Mouse (Mus musculus): ENCODE data around the gene Stx18. TPM values are rescaled to one million over a fixed set of nuclear protein-coding genes. Genes with fewer than 3 reads are reported as not detected.

Gene Stx18
- total RNA-seq, 2 experiments from 2014 or later: 21.9 to 24.9 TPM

GRCm38 (mm10) chr5:38076326-38076725, 37.8 kb downstream of the Stx18 start:
- no peak for DNase-seq (ENCODE audit: low spot score in 2 of 2)

GRCm38 (mm10) chr5:38078575-38078974, 40.0 kb downstream of the Stx18 start:
- DNase-seq (ENCODE audit: low spot score in 2 of 2): no peak

- DNase-seq (ENCODE audit: low spot score in 2 of 2): no peak
Observed at GRCm38 (mm10) chr5:38080472-38080871, 41.9 kb downstream of the Stx18 start.

- DNase-seq (ENCODE audit: low spot score in 2 of 2): no peak
Observed at GRCm38 (mm10) chr5:38082589-38082988, 44.0 kb downstream of the Stx18 start.

- DNase-seq (ENCODE audit: low spot score in 2 of 2): no peak
Observed at GRCm38 (mm10) chr5:38083362-38083761, 44.8 kb downstream of the Stx18 start.

DNA sequence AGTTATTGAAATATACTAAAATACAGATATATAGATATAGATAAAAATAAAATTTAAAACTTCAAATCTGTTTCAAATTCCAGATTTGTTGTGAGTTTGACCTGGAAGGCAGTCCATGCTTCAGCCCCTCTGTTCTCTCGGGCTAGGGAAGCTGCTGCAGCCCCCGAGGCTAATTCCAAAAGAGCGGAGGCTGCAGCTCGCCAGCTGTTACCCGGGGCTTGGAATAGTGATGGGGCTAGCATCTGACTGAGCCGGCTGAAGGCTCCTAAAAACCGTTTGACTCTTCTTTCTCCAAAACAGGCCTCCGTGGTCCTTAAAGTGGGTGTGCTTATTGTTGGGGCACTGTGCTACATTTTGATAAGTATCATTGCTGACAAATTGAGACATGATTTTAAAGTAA, 46.1 kb downstream of the Stx18 start:
- DNase-seq (ENCODE audit: low spot score in 2 of 2): no peak

DNA sequence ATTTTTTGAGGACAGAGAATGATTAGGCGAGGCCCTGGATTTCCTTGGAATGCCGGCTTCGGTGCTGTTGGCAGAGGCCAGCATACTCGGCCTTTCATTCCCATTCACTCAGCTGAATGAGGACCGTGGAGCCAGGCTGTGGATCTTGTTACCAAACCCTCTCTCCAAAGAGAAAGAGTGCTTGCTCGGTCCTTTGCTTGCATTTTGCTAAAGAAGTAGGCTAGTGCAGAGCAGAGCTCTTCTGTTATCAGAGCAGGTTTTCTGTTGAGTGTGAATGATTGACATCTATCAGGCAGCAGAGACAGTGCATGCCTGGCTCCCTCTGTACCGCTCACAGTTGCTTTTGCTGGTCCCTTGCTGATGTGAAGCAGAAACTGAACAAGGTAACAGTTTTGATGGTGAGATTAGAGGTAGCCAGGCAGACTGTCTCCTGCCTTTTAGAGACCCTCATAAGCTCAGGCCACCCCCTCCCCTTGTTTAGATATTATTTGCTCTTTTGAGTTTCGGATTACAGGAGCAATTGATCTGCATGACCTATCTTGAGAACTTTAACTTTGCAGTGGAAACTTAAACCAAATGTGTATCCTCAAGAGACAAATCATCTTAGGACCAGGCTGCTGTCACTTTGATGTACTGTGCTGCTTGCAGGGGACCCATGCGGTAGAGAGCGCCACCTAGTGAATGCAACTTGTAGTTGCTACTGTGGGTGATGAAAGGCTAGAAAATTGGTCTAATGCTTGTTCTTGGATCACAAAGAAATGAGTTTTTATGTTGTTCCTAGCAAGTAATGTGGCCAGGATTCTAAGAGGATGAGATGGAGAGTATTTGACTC, 47.2 kb downstream of the Stx18 start:
- peak in 1 of 2 experiments; percentile 34 for DNase-seq (ENCODE audit: low spot score in 2 of 2)

GRCm38 (mm10) chr5:38090111-38090510, 51.6 kb downstream of the Stx18 start:
- no peak for DNase-seq (ENCODE audit: low spot score in 2 of 2)

DNA sequence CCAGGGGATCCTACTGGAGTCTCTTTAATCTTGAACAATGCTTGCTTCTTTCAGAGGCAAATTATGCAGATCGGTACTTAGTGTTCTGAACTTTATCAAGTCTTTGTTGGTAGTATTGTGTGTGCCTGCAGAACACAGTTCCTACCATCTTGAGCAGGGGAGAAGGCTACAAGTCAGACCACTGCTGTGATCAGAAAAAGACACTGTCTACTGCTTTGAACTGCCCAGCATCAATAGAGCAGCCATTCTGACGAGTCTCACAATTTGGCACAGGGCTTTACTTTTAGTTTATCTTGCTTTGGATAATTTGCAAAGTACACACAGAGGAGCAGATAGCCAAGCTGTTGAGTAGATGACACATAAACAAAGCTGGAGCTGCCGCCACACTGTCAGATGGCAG, 52.0 kb downstream of the Stx18 start:
- DNase-seq (ENCODE audit: low spot score in 2 of 2): no peak

DNA sequence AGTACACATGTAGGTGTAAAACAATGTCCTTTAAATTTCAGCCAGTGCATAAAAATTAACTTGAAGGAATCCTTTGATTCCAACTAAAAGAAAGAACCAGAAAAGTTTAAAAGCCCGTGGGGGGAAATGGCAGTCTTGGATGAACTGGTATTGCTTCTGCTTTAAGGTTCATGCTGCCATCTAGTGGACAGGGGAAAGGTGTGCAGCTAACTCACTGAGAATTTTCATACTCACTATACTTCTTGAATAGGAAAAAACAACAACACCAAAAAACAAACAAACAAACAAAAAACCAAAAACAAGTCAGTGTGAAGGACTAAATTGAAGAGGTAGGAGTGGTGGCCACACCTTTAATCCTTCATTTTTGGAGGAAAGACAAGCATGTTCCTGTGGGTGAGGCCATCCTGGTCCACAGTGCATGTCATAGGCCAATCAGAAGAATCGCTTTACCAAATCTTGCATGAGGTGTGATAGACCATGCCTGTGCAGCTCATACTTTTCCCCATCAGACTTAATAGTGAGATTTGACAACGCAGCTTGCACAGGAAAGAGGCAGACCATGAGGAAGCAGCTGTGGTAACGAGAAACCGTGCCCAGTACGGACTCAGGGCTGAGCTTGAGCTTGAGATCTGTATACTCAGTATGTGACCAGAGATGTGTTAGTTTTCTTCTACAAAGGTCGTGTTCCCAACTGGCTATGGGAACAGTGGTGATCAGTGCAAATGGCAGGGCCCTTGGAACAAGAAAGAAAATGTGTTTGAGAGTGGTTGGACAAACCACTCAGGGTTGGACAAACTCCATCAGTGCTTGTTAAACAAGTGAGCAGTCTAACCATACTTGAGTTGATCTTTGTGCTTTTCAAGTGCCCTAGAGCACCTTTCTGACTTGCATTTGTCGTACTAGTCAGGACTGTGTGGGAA, 52.8 kb downstream of the Stx18 start:
- no peak for DNase-seq (ENCODE audit: low spot score in 2 of 2)

GRCm38 (mm10) chr5:38091966-38092304, 53.4 kb downstream of the Stx18 start:
- DNase-seq (ENCODE audit: low spot score in 2 of 2): no peak

DNA sequence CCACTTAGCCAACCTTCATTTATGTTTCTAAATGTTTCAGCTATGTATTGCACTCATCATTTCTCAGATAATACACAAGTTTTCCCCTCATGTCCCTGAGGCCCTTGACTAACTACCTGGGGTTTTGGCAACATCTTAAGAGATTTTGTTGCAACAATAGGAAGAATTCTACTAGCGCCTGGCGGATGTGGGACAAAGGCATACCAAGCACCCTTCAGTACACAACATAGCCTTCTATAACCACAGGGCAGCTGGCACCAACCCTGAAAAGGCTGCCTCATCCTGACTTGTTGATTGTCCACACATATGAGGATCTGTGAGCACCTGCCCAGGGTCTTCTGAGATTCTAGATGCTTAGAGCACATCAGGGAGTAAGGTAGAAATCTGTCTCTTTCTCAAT, 55.8 kb downstream of the Stx18 start:
- no peak for DNase-seq (ENCODE audit: low spot score in 2 of 2)

- no peak for DNase-seq (ENCODE audit: low spot score in 2 of 2)
Observed at GRCm38 (mm10) chr5:38097501-38098093, 59.1 kb downstream of the Stx18 start.

DNA sequence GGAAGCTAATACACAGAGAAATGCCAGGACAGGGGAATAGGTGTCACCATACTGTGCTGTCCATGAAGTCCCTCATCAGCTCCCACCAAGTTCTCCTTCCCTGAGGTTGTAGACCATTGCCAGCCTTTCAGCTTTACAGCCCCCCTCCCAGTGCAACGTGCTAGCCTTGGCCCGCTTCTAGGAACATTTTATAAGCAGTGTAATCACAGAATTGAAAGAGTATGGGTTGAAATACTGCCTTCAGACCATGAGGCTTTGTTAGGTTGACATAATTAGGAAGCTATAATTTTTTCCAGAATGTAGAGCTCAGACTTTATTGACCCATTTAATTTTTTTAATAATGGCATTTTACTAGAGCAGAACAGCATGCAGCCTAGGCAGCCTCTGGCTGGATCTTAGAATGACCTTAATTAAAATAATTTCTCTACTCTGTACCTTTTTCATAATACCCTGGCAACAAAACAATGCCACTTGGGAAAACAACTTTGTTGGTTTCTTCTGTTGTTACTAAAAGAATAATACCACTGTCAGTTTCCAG, 60.7 kb downstream of the Stx18 start:
- no peak for DNase-seq (ENCODE audit: low spot score in 2 of 2)

- DNase-seq (ENCODE audit: low spot score in 2 of 2): no peak
Observed at GRCm38 (mm10) chr5:38102945-38103344, 64.4 kb downstream of the Stx18 start.

DNA sequence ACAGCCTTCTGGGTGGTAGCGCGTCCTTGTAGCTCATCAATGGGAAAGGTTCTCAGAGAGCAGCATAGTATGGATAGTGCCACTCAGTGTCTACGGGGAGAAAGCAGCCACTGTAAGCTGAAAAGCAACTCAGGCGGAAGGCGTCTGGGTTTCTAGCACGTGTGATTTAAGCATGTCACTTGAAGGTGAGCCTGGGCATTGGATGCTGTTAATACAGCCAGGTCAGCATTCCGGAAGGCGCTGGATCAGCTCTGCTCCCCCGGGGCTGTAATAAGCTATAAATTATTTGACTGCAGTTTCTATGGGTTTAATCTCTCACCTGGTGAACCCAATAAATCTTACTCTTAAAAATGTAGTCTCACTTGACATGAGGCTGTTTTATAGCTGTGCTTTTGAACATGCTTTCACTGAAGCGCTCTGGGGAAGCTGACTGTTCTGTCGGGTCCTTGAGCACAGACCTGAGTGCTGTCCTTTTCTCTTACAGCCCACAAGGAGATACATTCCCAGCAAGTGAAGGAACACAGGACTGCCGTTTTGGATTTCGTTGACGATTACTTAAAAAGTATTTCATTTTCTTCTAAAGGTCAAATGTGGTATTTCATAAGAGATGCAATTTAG, 67.6 kb downstream of the Stx18 start:
- no peak for DNase-seq (ENCODE audit: low spot score in 2 of 2)

- DNase-seq (ENCODE audit: low spot score in 2 of 2): no peak
Observed at GRCm38 (mm10) chr5:38106807-38107206, 68.3 kb downstream of the Stx18 start.

DNA sequence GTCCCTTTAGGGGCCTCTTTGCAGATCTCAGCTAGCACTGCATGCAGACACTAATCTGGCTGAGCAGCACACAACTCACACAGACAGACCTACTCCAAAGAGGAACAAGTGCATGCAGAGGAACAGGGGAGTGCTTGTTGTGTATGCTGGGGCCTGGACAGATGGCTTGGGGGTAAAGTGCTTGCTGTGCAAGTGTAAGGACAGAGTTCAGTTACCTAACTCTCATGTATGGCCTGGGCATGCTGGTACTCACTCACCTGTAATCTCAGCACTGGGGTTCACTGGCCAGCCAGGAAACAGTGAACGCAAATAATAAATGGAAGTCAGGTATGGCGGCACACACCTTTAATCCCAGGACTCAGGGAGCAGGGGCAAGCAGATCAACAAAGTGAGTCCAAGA, 76.0 kb downstream of the Stx18 start:
- DNase-seq (ENCODE audit: low spot score in 2 of 2): no peak

DNA sequence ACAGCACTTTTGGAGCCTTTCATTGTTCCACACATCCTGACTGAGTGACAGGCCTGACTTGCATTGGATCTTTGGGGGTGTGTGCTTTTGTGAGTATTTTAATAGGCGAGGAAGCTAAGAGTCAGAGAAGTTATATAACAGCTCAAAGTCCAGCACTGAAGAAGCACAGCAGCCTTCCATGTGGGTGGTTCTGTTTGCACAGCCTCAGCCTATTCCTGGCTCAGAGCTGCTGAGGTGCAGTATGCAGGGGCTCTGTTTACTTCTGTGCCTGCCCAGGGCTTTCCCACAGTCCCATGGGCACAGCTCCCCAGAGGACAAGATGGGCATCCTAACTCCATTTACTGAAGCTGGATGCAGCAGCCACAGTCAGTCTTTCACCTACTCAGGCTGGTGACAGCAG, 78.5 kb downstream of the Stx18 start:
- no peak for DNase-seq (ENCODE audit: low spot score in 2 of 2)

- no peak for DNase-seq (ENCODE audit: low spot score in 2 of 2)
Observed at GRCm38 (mm10) chr5:38119268-38119667, 80.7 kb downstream of the Stx18 start.

- no peak for DNase-seq (ENCODE audit: low spot score in 2 of 2)
Observed at GRCm38 (mm10) chr5:38121699-38122098, 83.2 kb downstream of the Stx18 start.

Data from gastrocnemius, postnatal 4 days (tissue).